Mouse (Mus musculus): ENCODE data around the gene Med18. TPM values are rescaled to one million over a fixed set of nuclear protein-coding genes. Genes with fewer than 3 reads are reported as not detected.

Gene Med18
- total and polyA plus RNA-seq, 3 experiments, result 13.4 to 32.9 TPM; not detected in 1

DNA sequence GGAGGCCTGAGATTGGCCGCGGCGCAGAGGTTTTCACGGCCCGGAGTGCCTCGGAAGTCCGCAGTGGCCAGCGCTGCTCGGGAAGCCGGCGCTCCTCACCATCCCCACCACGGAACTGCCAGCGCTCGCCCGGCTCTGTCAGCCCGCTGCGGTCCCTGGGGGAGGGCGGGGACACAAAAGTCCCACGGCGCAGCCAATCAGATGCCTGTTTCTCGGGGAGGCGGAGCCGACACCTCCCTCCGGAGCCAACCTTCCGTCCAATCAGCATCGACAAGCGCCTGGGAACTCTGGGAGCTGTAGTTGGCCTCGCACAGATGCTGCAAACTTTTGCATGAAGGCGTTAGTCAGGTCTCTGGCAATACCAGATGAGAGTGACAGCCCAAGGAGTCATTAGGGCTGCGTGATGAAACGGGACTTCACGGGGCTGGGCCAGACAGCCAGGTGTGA, 46.7 kb upstream of the Med18 start, which contains the start of gene Sesn2 (continued):
- TF ChIP-seq CHD2 (IDR thresholded peaks at IDR 0.05; ENCODE audit: low read length) (no peak; the same call in 1 of the 2 replicates), MYC (IDR thresholded peaks at IDR 0.05; ENCODE audit: low read depth, low read length) (0 out of 2 replicates have a peak, but pooled peaks have one; percentile 0)

GRCm38 (mm10) chr4:132509621-132510296, 46.0 kb upstream of the Med18 start:
- H3K27me3 ChIP-seq (ENCODE audit: control insufficient read depth in 1 of 2, insufficient read depth in 2 of 2, low read length in 2 of 2), result no peaks in the 10 kb centered on the region
- peak; percentile 69 for DNase-seq (ENCODE audit: low read depth, low spot score)
- H3K9me3 ChIP-seq (replicated peaks; ENCODE audit: insufficient read depth, low read length), result no peaks in the 10 kb centered on the region
- H3K4me1 ChIP-seq (ENCODE audit: control insufficient read depth in 1 of 2, insufficient read depth in 2 of 2, low read length in 2 of 2), result peaks cover 39 to 51% of the 10 kb centered on the region in 2 experiments
- TF ChIP-seq MAZ (IDR thresholded peaks at IDR 0.05; ENCODE audit: low read depth, low read length), result peak; percentile 28; the same call in 1 of the 2 replicates
- peak; percentile 50 for TF ChIP-seq SIN3A (IDR thresholded peaks at IDR 0.05; ENCODE audit: low read length)
- TF ChIP-seq ZC3H11A (IDR thresholded peaks at IDR 0.05; ENCODE audit: low read depth, low read length), result no peak
- no peak for TF ChIP-seq CHD2 (IDR thresholded peaks at IDR 0.05; ENCODE audit: low read length)
- TF ChIP-seq MYB (IDR thresholded peaks at IDR 0.05; ENCODE audit: low read depth, low read length), result no peak
- TF ChIP-seq TBP (IDR thresholded peaks at IDR 0.05; ENCODE audit: low read depth, low read length), result no peak
- no peak for TF ChIP-seq POLR2A (IDR thresholded peaks at IDR 0.05; ENCODE audit: control insufficient read depth in 1 of 2, insufficient read depth in 1 of 2, low read depth in 1 of 2, low read length in 2 of 2, poor library complexity in 1 of 2)
- H3K4me3 ChIP-seq (ENCODE audit: control insufficient read depth in 1 of 2, insufficient read depth in 1 of 2, low read depth in 2 of 2, low read length in 2 of 2), result peak overlapping the region; percentile 97 to 99
- peak overlapping the region; percentile 95 for H3K9ac ChIP-seq (ENCODE audit: control insufficient read depth, low read depth, low read length, poor library complexity, severe bottlenecking)
- peaks cover 59% of the 10 kb centered on the region for H3K79me2 ChIP-seq (ENCODE audit: control insufficient read depth, insufficient read depth, low read length, poor library complexity)
- peak overlapping the region; percentile 50 for H3K27ac ChIP-seq (ENCODE audit: control insufficient read depth, low read depth, low read length)
- peaks cover 0 to 56% of the 10 kb centered on the region in 2 experiments; a peak in 3 of 4 replicates for H3K36me3 ChIP-seq (ENCODE audit: control insufficient read depth in 1 of 2, insufficient read depth in 2 of 2, low read length in 2 of 2)

DNA sequence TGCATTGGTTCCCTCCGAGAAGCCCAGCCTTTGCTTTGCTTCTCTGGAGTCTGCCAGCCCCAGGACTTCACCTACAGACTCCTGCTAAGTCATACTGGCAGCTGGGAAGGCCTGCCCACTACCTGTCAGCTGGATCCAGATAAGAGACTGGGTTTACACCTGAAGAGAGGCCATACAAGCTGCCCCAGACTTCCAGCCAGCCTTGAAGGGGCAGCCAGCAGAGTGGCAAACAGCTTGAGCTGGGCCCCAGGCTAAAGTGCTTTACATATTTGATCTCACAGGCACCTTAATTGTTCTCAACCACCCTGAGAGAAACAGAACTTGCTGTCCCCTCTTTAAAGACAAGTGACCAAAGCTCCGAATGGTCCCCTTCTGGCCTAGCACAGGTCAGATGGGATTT, 43.5 kb upstream of the Med18 start:
- no peaks in the 10 kb centered on the region for H3K27me3 ChIP-seq (ENCODE audit: control insufficient read depth in 1 of 2, insufficient read depth in 2 of 2, low read length in 2 of 2)
- H3K79me2 ChIP-seq (ENCODE audit: control insufficient read depth, insufficient read depth, low read length, poor library complexity), result peaks cover 68% of the 10 kb centered on the region
- peak overlapping the region; percentile 97 to 99; a peak in 3 of 4 replicates for H3K4me3 ChIP-seq (ENCODE audit: control insufficient read depth in 1 of 2, insufficient read depth in 1 of 2, low read depth in 2 of 2, low read length in 2 of 2)
- H3K9ac ChIP-seq (ENCODE audit: control insufficient read depth, low read depth, low read length, poor library complexity, severe bottlenecking), result peak overlapping the region; percentile 95
- H3K4me1 ChIP-seq (ENCODE audit: control insufficient read depth in 1 of 2, insufficient read depth in 2 of 2, low read length in 2 of 2), result peaks cover 36 to 50% of the 10 kb centered on the region in 2 experiments
- peak overlapping the region; percentile 1; the same call in 1 of the 2 replicates for H3K27ac ChIP-seq (ENCODE audit: control insufficient read depth, low read depth, low read length)
- no peaks in the 10 kb centered on the region for H3K9me3 ChIP-seq (replicated peaks; ENCODE audit: insufficient read depth, low read length)
- peaks cover 2 to 52% of the 10 kb centered on the region in 2 experiments; a peak in 3 of 4 replicates for H3K36me3 ChIP-seq (ENCODE audit: control insufficient read depth in 1 of 2, insufficient read depth in 2 of 2, low read length in 2 of 2)
- TF ChIP-seq RCOR1 (IDR thresholded peaks at IDR 0.05; ENCODE audit: low read depth, low read length) (no peak), NRF1 (IDR thresholded peaks at IDR 0.05; ENCODE audit: insufficient read depth, low read depth, low read length, poor library complexity, severe bottlenecking) (no peak), ZNF384 (IDR thresholded peaks at IDR 0.05; ENCODE audit: low read depth, low read length) (no peak), EP300 (IDR thresholded peaks at IDR 0.05; ENCODE audit: low read depth in 1 of 2, low read length in 2 of 2) (no peak), SMC3 (IDR thresholded peaks at IDR 0.05; ENCODE audit: low read depth, low read length) (no peak), POLR2AphosphoS5 (IDR thresholded peaks at IDR 0.05; ENCODE audit: borderline replicate concordance, low read depth, low read length) (no peak)
- DNase-seq (ENCODE audit: low read depth, low spot score), result no peak
